Mouse (Mus musculus) cerebellum, adult 2 months (tissue): Measurements from ENCODE around the gene Ei24. TPM values are rescaled to one million over a fixed set of nuclear protein-coding genes. Genes with fewer than 3 reads are reported as not detected.

Source experiments
- DNase-seq, 2 experiments: peaks; one replicate each; pipeline ENCODE4 v3.0.0; 2021
- H3K27ac ChIP-seq: fragments of 200-500 bp; 2 replicates; pipeline ENCODE4 v1.5.1; 2012; ENCODE audit warnings: low read length, control low read depth, inconsistent platforms; ENCODE audit not compliant: insufficient read depth
- H3K27me3 ChIP-seq: fragments of 200-500 bp; 2 replicates; pipeline ENCODE4 v1.6.1; 2012; ENCODE audit warnings: inconsistent platforms, mild to moderate bottlenecking, low read length, moderate library complexity; ENCODE audit not compliant: control insufficient read depth, insufficient read depth
- H3K4me1 ChIP-seq: fragments of 200-500 bp; 2 replicates; pipeline ENCODE4 v1.6.1; 2011; ENCODE audit warnings: low read length; ENCODE audit not compliant: control insufficient read depth, insufficient read depth
- H3K4me3 ChIP-seq: fragments of 200-500 bp; replicated peaks from 2 replicates; pipeline ENCODE3; 2011; ENCODE audit warnings: mild to moderate bottlenecking, low read depth, low read length, control low read depth; ENCODE audit not compliant: insufficient read depth
- CTCF ChIP-seq: fragments of 200-500 bp; IDR thresholded peaks from 2 replicates; pipeline ENCODE4 v1.5.1; 2011; ENCODE audit warnings: low read depth, mild to moderate bottlenecking, control low read depth, low read length, moderate library complexity, borderline replicate concordance; ENCODE audit not compliant: insufficient read depth
- POLR2A ChIP-seq: fragments of 200-500 bp; IDR thresholded peaks from 2 replicates; pipeline ENCODE4 v1.6.1; 2011; ENCODE audit warnings: low read length, control low read depth, borderline replicate concordance; ENCODE audit not compliant: insufficient read depth
- WGBS: fragments of 180-500 bp; shearing (Covaris S2); methylation state at CpG from one replicate; pipeline ENCODE4 v1.1.7; 2018; 5-methylcytosine and 5-hydroxymethylcytosine counted together
- polyA plus RNA-seq: library from polyadenylated mRNA; depleted of rRNA; stranded (reverse); fragments of >200 nt; gene quantifications from 2 replicates; pipeline ENCODE4 v1.2.3, GENCODE M21; 2012

The Ei24 gene
- polyA plus RNA-seq, 1 experiment = 112 TPM

- Histone ChIP-seq H3K4me1 (no peaks in the 10 kb centered on the region), H3K27me3 (no peaks in the 10 kb centered on the region), H3K27ac (no peak overlapping the region), H3K4me3 (no peak overlapping the region)
- no peak for DNase-seq
- 10% methylated on average over 2 of the region's 2 CpGs for WGBS
- TF ChIP-seq CTCF (no peak), POLR2A (no peak)
These were observed 24.8 kb upstream of the Ei24 start for GRCm38 (mm10) chr9:36822024-36822423.

DNA sequence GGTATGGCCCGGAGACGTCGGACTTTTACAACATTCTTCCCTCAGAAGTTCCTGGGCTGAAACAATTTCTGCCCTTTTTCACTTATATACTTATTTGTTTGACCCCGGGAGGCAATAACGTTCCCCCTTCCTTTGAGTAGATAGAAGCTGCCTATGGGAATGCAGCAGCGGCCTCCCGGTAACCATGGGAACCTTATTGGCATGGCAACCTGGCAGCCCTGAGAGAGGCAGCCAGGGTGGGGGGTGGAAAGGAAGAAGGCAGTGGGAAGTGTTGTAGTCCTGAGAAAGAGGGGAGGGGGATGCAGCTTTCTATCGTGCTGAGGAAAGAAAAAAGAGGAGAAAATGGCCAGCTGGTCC, 24.4 kb upstream of the Ei24 start, which contains the start of gene Fez1:
Gene Fez1, plus strand, starts transcription at position 221 of the 357 bp plus-strand sequence.
- TF ChIP-seq CTCF = no peak
- no peak for TF ChIP-seq POLR2A
- no peak within 1 kb of the TSS for H3K27ac ChIP-seq
- peak; percentile 65 to 75 for DNase-seq
- H3K4me3 ChIP-seq = no peak within 1 kb of the TSS
- H3K4me1 ChIP-seq = no peaks in the 10 kb centered on the region
- WGBS = 3% methylated on average over 8 of the region's 8 CpGs
- H3K27me3 ChIP-seq = no peaks in the 10 kb centered on the region

GRCm38 (mm10) chr9:36820969-36821643, 23.9 kb upstream of the Ei24 start:
- H3K27ac ChIP-seq = no peak overlapping the region
- no peaks in the 10 kb centered on the region for H3K4me1 ChIP-seq
- 25% methylated on average over 9 of the region's 9 CpGs for WGBS
- H3K27me3 ChIP-seq = no peaks in the 10 kb centered on the region
- peak in 1 of 2 experiments; percentile 21 for DNase-seq
- TF ChIP-seq CTCF (no peak), POLR2A (no peak)
- no peak overlapping the region for H3K4me3 ChIP-seq

GRCm38 (mm10) chr9:36818905-36819304, 21.7 kb upstream of the Ei24 start:
- TF ChIP-seq POLR2A (no peak), CTCF (no peak)
- Histone ChIP-seq H3K4me1 (no peaks in the 10 kb centered on the region), H3K27ac (no peak overlapping the region), H3K4me3 (no peak overlapping the region), H3K27me3 (no peaks in the 10 kb centered on the region)
- DNase-seq = no peak
- WGBS = 43% methylated on average over 4 of the region's 4 CpGs

DNA sequence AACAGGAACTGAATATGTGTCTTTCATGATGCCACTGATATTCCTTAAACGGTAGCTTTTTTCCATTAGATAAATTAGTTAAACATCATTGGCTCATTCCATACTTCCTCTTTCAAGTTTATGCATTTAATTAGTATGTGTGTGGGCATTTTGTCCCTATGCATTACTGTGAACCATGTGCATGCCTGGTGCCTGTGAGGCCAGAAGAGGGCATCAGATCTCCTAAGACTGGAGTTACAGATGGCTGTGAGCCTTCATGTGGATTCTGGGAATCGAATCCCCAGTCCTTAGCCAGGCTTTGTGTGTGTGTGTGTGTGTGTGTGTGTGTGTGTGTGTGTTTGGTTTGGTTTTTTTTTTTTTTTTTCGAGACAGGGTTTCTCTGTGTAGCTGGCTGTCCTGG, 17.3 kb upstream of the Ei24 start:
- no peak for DNase-seq
- no peak for TF ChIP-seq POLR2A
- no peak for TF ChIP-seq CTCF
- no peak overlapping the region for H3K27ac ChIP-seq
- H3K27me3 ChIP-seq = no peaks in the 10 kb centered on the region
- H3K4me3 ChIP-seq = no peak overlapping the region
- WGBS = 51% methylated on average over 3 of the region's 3 CpGs
- no peaks in the 10 kb centered on the region for H3K4me1 ChIP-seq

DNA sequence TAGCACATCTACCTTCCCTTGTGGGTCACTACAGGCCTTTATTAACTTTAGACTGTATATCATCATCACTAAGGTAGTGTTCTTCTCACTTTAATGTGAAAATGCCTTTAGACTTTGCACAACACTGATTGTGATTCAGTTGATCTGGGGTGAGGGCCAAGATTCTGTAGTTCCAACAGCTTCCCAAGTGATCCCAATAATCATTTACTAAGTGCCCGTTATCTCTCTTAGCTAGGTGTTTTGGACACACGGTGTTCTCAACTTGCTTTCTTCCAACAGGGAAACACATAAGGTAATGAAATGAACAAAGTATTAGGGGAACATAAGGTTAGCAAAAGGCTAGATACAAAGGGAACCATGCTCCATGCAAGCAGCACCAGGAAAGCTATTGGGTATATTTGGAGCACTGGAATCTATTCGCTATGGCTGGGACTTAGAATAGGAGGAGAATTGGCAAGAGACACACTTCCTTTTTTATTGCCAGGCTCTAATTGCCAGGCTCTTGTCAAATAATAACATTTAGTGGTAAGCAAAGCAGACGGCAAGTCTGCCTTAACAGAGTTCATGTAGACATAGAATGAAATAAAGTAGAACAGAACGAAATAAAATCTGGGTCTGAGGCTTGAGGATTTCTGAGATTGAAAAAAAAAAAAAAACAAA, 11.1 kb upstream of the Ei24 start:
- Histone ChIP-seq H3K27ac (no peak overlapping the region), H3K27me3 (no peaks in the 10 kb centered on the region), H3K4me1 (no peaks in the 10 kb centered on the region), H3K4me3 (no peak overlapping the region)
- TF ChIP-seq POLR2A = no peak
- TF ChIP-seq CTCF = no peak
- WGBS = 67% methylated on average over 5 of the region's 5 CpGs
- DNase-seq = no peak

DNA sequence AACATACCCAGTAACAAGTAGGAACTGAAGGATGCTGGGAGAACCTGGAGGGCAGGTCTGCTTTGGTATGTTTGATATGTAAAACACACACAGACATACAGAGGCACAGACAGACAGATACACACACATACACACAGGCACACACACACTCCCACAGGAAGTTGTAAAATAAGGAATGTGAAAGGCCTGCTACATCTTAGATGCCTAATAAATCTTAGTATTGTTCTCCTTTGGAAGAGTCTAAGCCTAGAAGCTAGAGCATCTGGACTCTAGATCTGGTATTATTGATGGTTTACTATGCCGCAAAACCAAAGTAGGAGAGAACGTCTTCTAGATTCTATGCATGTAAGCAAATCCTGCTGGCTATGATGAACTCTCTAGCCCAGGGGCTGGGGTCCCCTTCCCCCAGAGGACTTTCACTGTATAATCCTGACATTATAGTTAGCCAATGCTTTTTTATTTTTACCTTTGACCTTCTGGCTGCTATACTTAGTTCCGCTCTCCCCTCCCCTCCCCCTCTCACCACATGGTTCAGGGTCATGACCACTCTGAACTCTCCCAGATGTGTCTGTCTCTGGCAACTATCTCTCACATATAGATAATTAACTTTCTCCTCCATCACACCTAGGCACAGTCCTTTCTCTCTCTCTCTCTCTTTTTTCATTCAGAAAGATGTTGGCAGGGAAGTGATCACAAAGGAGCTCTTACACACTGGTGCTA, 8.2 kb upstream of the Ei24 start:
- TF ChIP-seq POLR2A (no peak), CTCF (no peak)
- Histone ChIP-seq H3K4me3 (no peak overlapping the region), H3K27ac (no peak overlapping the region), H3K27me3 (no peaks in the 10 kb centered on the region), H3K4me1 (no peaks in the 10 kb centered on the region)
- WGBS = 97% methylated on average over 3 of the region's 3 CpGs
- DNase-seq = no peak

DNA sequence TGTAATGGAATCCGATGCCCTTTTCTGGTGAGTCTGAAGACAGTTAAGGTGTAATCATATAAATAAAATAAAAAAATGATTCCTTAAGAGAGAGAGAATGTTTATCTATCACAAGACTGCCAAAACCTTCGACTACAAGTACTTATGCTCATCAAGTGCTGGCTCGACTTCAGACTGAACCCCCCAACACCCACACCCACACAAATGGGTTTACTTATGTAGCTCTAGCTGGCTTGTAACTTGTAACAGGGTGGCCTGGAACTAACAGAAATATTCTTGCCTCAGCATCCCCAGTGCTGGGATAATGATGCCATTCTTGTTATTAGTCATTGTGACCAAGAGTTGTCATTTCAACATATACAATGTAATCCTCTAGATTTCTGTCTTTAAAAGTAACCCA, 6.7 kb upstream of the Ei24 start:
- TF ChIP-seq POLR2A (no peak), CTCF (no peak)
- H3K4me1 ChIP-seq = no peaks in the 10 kb centered on the region
- WGBS = 82% methylated on average over 3 of the region's 3 CpGs
- no peak overlapping the region for H3K4me3 ChIP-seq
- H3K27ac ChIP-seq = no peak overlapping the region
- no peak for DNase-seq
- no peaks in the 10 kb centered on the region for H3K27me3 ChIP-seq
